Mouse (Mus musculus): ENCODE data around the gene Acyp1.

DNA sequence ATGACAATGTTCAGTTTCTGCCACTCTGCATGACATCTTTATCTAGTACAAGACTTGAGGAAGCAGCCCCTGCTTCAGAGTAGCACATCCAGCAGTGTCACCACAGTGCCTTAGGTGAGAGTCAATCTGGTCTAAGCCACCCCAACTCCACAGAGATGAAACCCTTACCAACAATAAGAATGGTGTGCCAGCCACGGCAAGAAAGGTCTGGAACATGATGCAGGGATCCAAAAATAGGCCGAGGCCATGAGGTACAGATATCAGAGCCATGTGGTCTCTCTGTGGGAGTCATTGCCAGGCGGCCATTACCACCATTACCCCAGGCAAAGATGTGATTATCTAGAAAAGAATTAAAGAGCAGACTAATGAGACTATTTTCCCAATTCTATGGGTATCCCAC is 20.4 kb upstream of the Acyp1 start:
- TF ChIP-seq CTCF (IDR thresholded peaks at IDR 0.05; ENCODE audit: extremely low read depth, insufficient read depth, insufficient read length, insufficient replicate concordance) (no peak), POLR2A (IDR thresholded peaks at IDR 0.05; ENCODE audit: low read depth, low read length) (no peak)

Measured in spleen, adult 2 months (tissue).